Mouse (Mus musculus) forebrain, embryonic 15.5 days (tissue): ENCODE measurements around the gene Opcml. TPM values are rescaled to one million over a fixed set of nuclear protein-coding genes. Genes with fewer than 3 reads are reported as not detected.

ENCODE experiments used
- ATAC-seq: fragments of 200-750 bp; cut with Nextera tagmentation; replicated peaks from 2 replicates; pipeline ENCODE4 v1.8.0; 2017; ENCODE audit warnings: mild to moderate bottlenecking, moderate TSS enrichment, moderate library complexity
- H3K27ac ChIP-seq: fragments of 300-500 bp; sonication (generic); replicated peaks from 2 replicates; pipeline ENCODE4 v1.5.1; 2015; ENCODE audit warnings: mild to moderate bottlenecking, inconsistent platforms
- H3K27me3 ChIP-seq: fragments of 300-500 bp; sonication (generic); 2 replicates; pipeline ENCODE4 v1.6.1; 2015; ENCODE audit warnings: inconsistent platforms
- H3K36me3 ChIP-seq: fragments of 300-500 bp; sonication (generic); 2 replicates; pipeline ENCODE4 v1.6.1; 2015; ENCODE audit warnings: mild to moderate bottlenecking, inconsistent platforms
- H3K4me1 ChIP-seq: fragments of 300-500 bp; sonication (generic); 2 replicates; pipeline ENCODE4 v1.6.1; 2015; ENCODE audit warnings: inconsistent platforms
- H3K4me2 ChIP-seq: fragments of 300-500 bp; sonication (generic); replicated peaks from 2 replicates; pipeline ENCODE4 v1.6.1; 2015; ENCODE audit warnings: mild to moderate bottlenecking, inconsistent platforms
- H3K4me3 ChIP-seq: fragments of 300-500 bp; sonication (generic); 2 replicates; pipeline ENCODE4 v1.5.1; 2015; ENCODE audit warnings: mild to moderate bottlenecking, inconsistent platforms
- H3K9ac ChIP-seq: fragments of 300-500 bp; sonication (generic); replicated peaks from 2 replicates; pipeline ENCODE4 v1.6.1; 2015; ENCODE audit warnings: mild to moderate bottlenecking, inconsistent platforms
- H3K9me3 ChIP-seq: fragments of 300-500 bp; sonication (generic); 2 replicates; pipeline ENCODE4 v1.6.1; 2016; ENCODE audit warnings: inconsistent platforms
- WGBS: fragments of 180-500 bp; shearing (Covaris S2); methylation state at CpG from one replicate; pipeline ENCODE4 v1.1.7; 2015; ENCODE audit warnings: mixed read lengths; 5-methylcytosine and 5-hydroxymethylcytosine counted together
- polyA plus RNA-seq: library from polyadenylated mRNA; unstranded; fragments of >200 nt; fragmentation: Nextera tagmentation; extraction: Ambion mirVana; gene quantifications from 2 replicates; pipeline ENCODE4 v1.2.1, GENCODE M21; 2015

Gene Opcml
- polyA plus RNA-seq, 1 experiment from 2014 or later: 54.4 TPM

DNA sequence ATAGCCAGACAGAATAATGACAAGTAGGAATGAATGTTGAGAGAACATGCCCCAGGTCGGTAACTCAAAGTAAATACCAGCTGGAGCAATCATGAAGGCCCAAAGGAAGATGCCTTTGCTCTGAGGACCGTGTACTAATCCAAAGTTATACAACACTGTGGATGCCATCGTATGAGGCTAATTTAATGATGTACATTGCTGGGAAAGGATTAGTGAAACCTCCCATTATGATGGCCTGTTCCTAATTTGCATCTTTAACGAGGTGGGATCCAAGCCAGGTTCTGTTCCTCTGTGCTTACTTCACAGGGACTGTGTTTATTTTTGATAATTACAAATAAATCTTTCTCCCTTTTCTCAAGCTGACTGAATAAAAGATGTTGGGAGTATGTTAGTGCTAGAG lies 859.5 kb downstream of the Opcml start:
- H3K4me1 ChIP-seq: no peaks in the 10 kb centered on the region; the same call in 1 of the 2 replicates
- WGBS: 17% methylated on average over 4 of the region's 4 CpGs
- H3K9ac ChIP-seq: no peak overlapping the region
- H3K36me3 ChIP-seq: no peaks in the 10 kb centered on the region
- no peaks in the 10 kb centered on the region for H3K27me3 ChIP-seq
- no peaks in the 10 kb centered on the region for H3K9me3 ChIP-seq
- ATAC-seq: no peak
- no peak overlapping the region for H3K4me2 ChIP-seq
- no peak overlapping the region for H3K27ac ChIP-seq
- H3K4me3 ChIP-seq: no peak overlapping the region

DNA sequence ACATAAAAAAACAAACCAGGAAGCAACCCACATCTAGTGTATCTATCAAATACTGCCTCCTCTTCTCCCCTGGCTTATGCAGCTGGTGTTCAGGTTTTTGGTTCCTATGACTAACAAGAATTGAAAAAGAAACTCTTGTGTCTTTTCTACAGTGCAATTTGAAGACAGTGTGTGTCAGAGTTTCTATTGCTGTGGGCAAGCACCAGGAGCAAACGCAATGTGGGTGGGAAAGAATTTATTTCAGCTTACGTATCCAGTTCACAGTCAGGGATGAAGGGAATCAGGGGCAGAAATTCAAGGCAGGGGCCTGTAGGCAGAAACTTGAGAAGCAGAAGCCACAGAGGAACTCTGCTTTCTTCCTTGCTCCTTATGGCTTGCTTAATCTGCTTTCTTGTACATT lies 869.4 kb downstream of the Opcml start:
- Histone ChIP-seq H3K9me3 (no peaks in the 10 kb centered on the region), H3K9ac (no peak overlapping the region), H3K4me2 (no peak overlapping the region), H3K4me3 (no peak overlapping the region), H3K36me3 (no peaks in the 10 kb centered on the region), H3K4me1 (peaks cover 5% of the 10 kb centered on the region), H3K27me3 (no peaks in the 10 kb centered on the region), H3K27ac (no peak overlapping the region)
- no peak for ATAC-seq
- WGBS: 87% methylated on average over 2 of the region's 2 CpGs

DNA sequence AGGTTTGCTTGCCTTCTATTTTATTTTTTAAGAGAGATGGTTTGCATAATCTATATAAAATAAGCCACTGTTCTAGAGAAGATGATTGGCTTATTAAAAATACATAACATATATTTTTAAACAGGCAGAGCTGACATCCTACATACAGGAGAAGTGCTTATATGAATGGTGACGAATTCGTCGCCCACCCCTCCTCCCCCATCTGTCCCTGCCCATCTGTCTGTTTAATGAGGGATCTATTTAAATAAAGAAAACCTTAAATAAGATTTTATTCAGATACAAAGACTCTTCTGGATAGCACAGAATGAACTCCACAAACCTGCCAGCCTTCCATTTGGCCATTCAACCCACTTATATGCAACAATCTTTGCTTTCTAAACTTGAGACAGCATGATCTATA lies 872.3 kb downstream of the Opcml start:
- no peak overlapping the region for H3K4me2 ChIP-seq
- no peak overlapping the region for H3K4me3 ChIP-seq
- no peaks in the 10 kb centered on the region for H3K9me3 ChIP-seq
- H3K36me3 ChIP-seq: no peaks in the 10 kb centered on the region
- no peaks in the 10 kb centered on the region for H3K27me3 ChIP-seq
- H3K9ac ChIP-seq: no peak overlapping the region
- H3K27ac ChIP-seq: 0 out of 2 replicates have a peak overlapping the region, but pooled peaks have one; percentile 23
- ATAC-seq: no peak
- 40% methylated on average over 3 of the region's 3 CpGs for WGBS
- peaks cover 5% of the 10 kb centered on the region for H3K4me1 ChIP-seq

DNA sequence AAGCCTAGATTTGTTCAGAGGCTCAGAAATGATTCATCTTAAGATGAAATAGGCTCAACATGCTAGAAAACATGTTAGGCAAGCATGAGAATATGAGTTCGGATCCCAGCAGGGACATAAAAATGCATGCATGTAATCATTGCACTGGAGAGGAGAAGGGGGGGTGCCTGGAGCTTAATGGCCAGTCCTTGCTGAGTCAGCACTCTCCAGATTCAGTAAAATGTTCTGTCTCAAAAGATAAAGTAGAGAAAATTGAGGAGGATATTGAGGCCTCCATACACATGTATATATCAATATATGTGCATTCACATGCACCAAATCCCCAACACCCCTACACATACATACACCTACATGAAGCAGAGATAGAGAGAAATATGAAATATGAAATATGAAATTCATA lies 889.7 kb downstream of the Opcml start:
- Histone ChIP-seq H3K27ac (no peak overlapping the region), H3K27me3 (no peaks in the 10 kb centered on the region), H3K9me3 (no peaks in the 10 kb centered on the region), H3K4me2 (no peak overlapping the region), H3K9ac (no peak overlapping the region), H3K4me1 (peaks cover 16% of the 10 kb centered on the region), H3K36me3 (no peaks in the 10 kb centered on the region), H3K4me3 (no peak overlapping the region)
- no peak for ATAC-seq
- 94% methylated on average over 1 of the region's 1 CpGs for WGBS

DNA sequence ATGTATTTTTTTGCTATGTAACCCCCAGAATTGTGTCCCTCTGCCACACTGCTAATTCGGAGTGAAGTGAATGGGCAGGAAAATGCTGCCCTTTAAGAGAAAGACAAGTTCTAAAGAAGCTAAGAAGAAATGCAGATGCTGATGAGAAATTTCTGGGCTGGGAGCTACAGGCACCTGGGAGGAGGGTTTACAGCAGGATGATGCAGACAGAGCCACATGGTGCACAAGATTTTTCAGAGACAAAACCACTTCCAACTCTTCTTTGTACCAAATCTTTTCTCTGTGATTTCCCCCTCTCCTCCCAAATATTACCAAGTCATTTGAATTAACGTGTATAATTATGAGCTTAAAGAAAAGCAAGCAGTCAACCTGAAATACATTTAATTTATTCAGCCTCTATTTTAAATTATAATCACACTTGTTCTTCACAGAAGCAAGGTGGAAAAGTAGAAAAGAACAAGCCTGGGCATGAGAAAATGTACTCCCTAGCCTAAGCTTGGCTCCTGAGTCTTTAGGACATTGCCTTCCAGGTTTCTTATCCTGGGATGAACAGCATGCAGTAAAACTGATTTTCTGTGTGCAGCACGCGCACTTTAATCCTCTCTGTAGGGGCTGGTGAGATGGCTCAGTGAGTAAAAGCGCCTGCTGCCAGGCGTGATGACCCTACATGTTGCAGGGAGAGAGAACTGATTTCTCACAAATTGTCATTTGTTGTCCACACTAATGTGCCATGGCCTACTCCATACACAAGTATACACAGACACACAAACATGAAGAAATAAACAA lies 890.9 kb downstream of the Opcml start:
- no peak for ATAC-seq
- no peaks in the 10 kb centered on the region for H3K36me3 ChIP-seq

DNA sequence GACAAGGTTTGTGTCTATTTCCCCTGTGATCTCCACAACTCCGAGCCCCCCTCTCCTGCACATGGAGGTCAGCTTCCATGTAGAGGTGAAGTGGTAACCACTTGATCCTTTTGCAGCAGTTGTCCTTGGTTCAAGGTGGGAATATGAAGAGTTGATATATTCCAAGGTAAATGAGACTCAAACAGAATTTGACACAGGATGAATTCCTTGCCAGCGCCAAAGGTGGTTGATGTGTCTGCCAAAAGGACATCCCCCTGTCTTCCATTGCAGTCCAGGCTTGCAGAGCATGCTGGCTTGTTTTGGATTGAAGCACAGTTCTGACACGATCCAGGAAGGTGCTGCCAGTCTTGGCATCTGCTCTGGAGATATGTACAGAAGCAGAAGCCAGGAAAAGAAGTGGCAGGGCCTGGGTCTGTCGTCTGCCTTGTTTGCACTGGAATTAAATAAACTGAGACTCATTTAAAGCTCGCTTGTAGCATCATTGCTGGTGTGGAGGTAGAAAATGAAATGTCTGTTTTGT lies 893.4 kb downstream of the Opcml start:
- H3K27me3 ChIP-seq: no peaks in the 10 kb centered on the region
- H3K4me3 ChIP-seq: no peak overlapping the region
- H3K4me2 ChIP-seq: no peak overlapping the region
- no peaks in the 10 kb centered on the region for H3K36me3 ChIP-seq
- ATAC-seq: no peak
- no peak overlapping the region for H3K9ac ChIP-seq
- peaks cover 21% of the 10 kb centered on the region for H3K4me1 ChIP-seq
- no peaks in the 10 kb centered on the region for H3K9me3 ChIP-seq
- WGBS: 66% methylated on average over 5 of the region's 5 CpGs
- no peak overlapping the region for H3K27ac ChIP-seq

More for the DNA sequence above, 890.9 kb downstream of the Opcml start:
- no peaks in the 10 kb centered on the region for H3K27me3 ChIP-seq
- no peak overlapping the region for H3K4me2 ChIP-seq
- H3K9ac ChIP-seq: no peak overlapping the region
- H3K9me3 ChIP-seq: no peaks in the 10 kb centered on the region
- peak overlapping the region; percentile 71; the same call in 1 of the 2 replicates for H3K27ac ChIP-seq
- H3K4me3 ChIP-seq: no peak overlapping the region
- peaks cover 16% of the 10 kb centered on the region for H3K4me1 ChIP-seq
- 19% methylated on average over 6 of the region's 6 CpGs for WGBS

DNA sequence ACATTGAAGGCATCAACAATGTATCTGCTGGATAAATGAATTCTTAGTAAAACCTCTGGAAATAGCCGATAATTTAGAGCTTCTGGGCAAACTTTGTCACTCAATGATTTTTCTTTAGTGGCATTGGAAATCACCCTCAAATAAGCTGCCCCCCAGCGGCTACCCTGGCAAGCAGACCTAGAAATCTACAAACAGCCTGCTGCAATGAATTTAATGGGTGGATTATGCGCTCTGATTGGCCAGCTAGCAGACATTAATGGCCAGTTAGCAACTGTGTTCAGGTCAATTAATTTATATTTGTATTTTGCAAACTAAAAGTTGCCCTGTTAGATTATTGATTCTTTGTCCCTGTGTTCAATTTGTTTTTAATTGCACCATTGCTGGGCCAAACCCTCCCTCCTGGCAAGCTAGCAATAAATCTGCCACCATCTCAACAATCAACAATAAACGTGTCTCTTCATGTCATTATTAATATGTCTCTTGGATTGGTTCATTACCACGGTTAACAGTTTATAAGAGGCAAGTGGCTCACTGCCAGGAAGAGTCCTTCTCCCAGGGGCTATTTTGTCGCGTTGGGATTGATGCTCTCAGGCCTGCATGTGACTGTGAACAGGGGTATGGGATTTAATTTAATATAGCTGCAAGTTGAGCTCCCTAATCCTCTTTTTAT lies 896.5 kb downstream of the Opcml start:
- Histone ChIP-seq H3K4me3 (no peak overlapping the region), H3K9me3 (no peaks in the 10 kb centered on the region), H3K4me1 (peaks cover 11% of the 10 kb centered on the region), H3K27ac (no peak overlapping the region), H3K27me3 (no peaks in the 10 kb centered on the region), H3K4me2 (no peak overlapping the region), H3K9ac (no peak overlapping the region), H3K36me3 (no peaks in the 10 kb centered on the region)
- 33% methylated on average over 7 of the region's 7 CpGs for WGBS
- ATAC-seq: 0 out of 2 replicates have a peak, but pooled peaks have one; percentile 48

DNA sequence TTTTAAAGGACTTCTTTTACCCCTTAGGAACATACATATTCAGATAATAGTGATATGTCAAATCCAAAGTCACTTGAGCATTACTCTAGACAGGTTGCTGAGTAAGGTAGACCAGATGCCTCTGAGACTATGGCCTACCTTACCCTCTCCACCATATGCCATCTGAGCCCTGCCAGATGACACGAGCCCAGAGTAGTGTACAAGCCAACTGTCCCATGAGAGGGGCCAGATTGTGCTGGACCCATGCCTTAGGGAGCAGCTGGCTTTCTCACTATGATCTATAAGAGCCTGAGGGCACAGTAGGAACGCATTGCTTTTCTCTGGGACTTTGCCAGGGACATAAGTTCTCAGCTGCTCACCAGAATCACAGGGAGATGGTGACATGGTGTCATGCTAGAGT lies 899.6 kb downstream of the Opcml start:
- Histone ChIP-seq H3K27ac (no peak overlapping the region), H3K9ac (no peak overlapping the region), H3K36me3 (no peaks in the 10 kb centered on the region), H3K4me1 (peaks cover 18% of the 10 kb centered on the region), H3K4me2 (no peak overlapping the region), H3K9me3 (no peaks in the 10 kb centered on the region), H3K4me3 (no peak overlapping the region), H3K27me3 (no peaks in the 10 kb centered on the region)
- ATAC-seq: peak; percentile 68
- WGBS: 50% methylated on average over 2 of the region's 2 CpGs

DNA sequence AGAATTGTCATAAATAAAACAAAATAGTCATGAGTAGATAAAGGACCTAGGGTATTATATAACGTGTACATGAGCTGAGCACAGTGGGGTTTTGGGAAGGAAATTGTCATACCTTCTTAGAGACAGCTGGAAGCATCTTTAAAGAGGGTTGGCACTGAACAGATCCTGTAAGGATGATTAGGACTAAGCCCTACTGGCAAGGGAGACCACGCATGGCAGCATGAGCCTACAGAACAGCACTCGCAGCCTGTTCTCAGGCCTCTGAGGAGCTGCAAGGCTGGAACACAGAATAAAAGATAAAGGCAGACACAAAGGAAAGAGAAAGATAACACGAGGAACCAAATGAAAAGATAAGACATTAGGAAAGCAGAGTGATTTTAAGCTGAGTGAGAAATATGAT lies 915.2 kb downstream of the Opcml start:
- Histone ChIP-seq H3K9me3 (no peaks in the 10 kb centered on the region), H3K9ac (no peak overlapping the region), H3K4me3 (no peak overlapping the region), H3K4me2 (no peak overlapping the region), H3K27ac (no peak overlapping the region), H3K36me3 (no peaks in the 10 kb centered on the region), H3K27me3 (no peaks in the 10 kb centered on the region), H3K4me1 (no peaks in the 10 kb centered on the region)
- no peak for ATAC-seq
- WGBS: 81% methylated on average over 4 of the region's 4 CpGs

DNA sequence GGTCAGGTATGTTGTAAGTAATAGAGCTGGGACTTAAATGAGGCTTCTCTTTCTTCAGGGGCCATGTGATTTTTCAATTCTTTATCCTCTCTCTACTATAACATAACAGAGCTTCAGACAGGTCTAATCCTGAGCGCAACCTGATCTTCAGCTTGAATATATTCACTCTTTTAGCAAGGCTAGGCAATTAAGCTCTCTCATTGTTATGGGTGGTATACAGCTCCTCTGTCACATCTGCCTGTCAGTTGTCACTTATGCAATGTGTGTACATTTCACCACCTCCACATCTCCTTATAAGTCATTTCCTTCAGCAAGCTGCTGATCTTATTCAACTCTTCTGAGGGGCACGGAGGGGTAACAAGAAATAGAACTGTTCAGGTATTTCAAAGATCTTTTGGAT lies 924.0 kb downstream of the Opcml start:
- 76% methylated on average over 2 of the region's 2 CpGs for WGBS
- Histone ChIP-seq H3K4me2 (no peak overlapping the region), H3K4me3 (no peak overlapping the region), H3K9ac (no peak overlapping the region), H3K9me3 (no peaks in the 10 kb centered on the region), H3K36me3 (no peaks in the 10 kb centered on the region), H3K27ac (no peak overlapping the region), H3K27me3 (no peaks in the 10 kb centered on the region), H3K4me1 (no peaks in the 10 kb centered on the region)
- no peak for ATAC-seq

DNA sequence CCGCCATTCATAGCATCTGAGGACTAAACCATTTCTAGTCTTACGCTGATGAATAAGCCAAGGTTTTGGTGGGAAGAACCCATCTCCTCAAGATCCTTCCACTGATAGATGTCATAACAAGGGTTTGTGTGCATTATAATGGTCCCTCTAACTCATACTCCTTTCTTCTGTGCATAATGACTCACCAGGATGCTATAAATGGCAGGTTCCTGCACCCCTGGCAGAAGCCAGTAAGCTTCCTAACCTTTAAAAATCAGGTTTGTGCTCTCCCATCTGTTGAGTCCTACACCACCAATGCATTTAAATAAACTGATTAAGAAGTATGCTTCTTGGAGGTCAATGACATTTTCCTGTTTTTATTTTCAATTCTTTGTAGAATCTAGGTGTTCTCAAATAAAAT lies 929.6 kb downstream of the Opcml start:
- Histone ChIP-seq H3K27me3 (no peaks in the 10 kb centered on the region), H3K9me3 (no peaks in the 10 kb centered on the region), H3K4me2 (no peak overlapping the region), H3K9ac (no peak overlapping the region), H3K4me1 (no peaks in the 10 kb centered on the region), H3K4me3 (no peak overlapping the region), H3K36me3 (no peaks in the 10 kb centered on the region), H3K27ac (no peak overlapping the region)
- 96% methylated on average over 2 of the region's 2 CpGs for WGBS
- ATAC-seq: no peak

DNA sequence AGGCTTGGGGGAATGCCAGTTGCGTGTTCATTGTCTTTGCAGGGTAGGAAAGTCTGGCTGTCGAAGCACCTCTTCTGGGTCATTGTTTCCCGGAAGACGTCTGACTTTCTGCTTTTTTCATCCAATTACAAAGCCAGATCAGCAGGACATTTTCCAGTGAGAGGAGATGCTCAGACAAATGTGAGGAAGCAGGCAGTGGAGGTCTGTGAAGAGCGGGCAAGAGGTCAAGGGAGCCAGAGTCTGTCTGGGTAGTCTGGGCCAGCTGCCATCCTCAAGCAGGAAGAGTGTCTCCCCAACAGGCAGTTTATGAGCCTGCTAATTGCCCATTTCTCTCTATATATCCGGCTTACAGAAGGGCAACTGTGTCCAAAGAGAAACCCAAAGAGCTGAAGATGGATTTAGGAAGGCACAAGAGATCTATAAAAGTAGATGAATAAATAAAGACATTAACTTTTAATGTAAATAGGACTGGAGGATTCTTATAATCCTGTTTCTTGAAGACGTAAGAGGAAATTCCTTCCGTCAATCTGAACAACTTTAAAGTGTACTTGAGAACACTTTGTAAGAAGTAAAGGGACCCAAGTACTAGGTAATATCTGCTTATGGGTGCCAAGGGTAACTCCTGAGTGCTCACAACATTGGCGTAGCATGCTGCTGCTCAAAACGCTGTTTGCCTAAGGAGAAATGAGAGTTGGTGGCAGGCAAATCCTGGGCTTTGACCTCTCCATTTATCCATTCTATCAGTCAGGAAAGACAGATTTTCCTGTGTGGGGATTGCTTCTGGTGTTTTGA lies 941.4 kb downstream of the Opcml start:
- Histone ChIP-seq H3K4me3 (no peak overlapping the region), H3K4me2 (no peak overlapping the region), H3K27me3 (no peaks in the 10 kb centered on the region), H3K9me3 (no peaks in the 10 kb centered on the region), H3K9ac (no peak overlapping the region), H3K4me1 (no peaks in the 10 kb centered on the region), H3K36me3 (no peaks in the 10 kb centered on the region), H3K27ac (no peak overlapping the region)
- no peak for ATAC-seq
- WGBS: 76% methylated on average over 10 of the region's 10 CpGs
